Mouse (Mus musculus) E14TG2a.4 (cell line): ENCODE measurements around the gene A530064D06Rik.

Source experiments
- CTCF ChIP-seq: conservative IDR thresholded peaks from 2 replicates; pipeline ENCODE4 v1.5.1; 2014; ENCODE audit warnings: low read length
- NANOG ChIP-seq: IDR thresholded peaks from 2 replicates; pipeline ENCODE4 v1.6.1; 2014; ENCODE audit warnings: borderline replicate concordance, low read length, mixed read lengths
- POU5F1 ChIP-seq: IDR thresholded peaks from 2 replicates; pipeline ENCODE4 v1.6.1; 2014; ENCODE audit warnings: low read length, borderline replicate concordance

DNA sequence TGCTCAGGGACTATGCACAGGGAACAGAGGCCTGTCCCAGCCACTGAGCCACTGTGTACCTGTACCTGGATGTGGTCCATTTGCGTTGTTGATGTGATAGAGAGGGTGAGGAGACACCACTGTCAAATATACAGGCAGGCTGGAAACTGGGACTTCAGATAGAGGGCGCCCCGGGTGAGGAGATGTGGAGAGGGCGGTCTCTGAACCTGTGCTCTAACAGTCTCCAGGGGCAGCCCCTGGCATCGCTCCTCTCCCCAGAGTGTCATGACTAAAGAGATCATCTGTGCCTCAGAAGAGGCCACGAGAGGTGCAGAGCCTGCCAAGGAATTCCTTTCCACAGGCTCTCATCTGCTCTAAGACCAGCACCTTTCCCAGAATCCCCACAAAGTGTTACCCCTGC, 59.2 kb downstream of the A530064D06Rik start:
- TF ChIP-seq CTCF: no peak
- TF ChIP-seq NANOG: no peak
- TF ChIP-seq POU5F1: no peak
